Mouse (Mus musculus) 416B (cell line): ENCODE results near the gene Nfam1.
"Not testable (repeated sequence)": the region's sequence is repeated elsewhere in the genome, so short reads cannot be mapped to it uniquely, and the experiment has no call there.

Source experiments
- DNase-seq: peaks from one replicate; pipeline ENCODE4 v3.0.0; 2011; ENCODE audit warnings: low read depth

Nfam1 gene

GRCm38 (mm10) chr15:83032981-83033541 is at the start of gene Nfam1:
Nfam1 (minus strand) TSS chr15:83033306.
- peak; percentile 86 for DNase-seq

DNA sequence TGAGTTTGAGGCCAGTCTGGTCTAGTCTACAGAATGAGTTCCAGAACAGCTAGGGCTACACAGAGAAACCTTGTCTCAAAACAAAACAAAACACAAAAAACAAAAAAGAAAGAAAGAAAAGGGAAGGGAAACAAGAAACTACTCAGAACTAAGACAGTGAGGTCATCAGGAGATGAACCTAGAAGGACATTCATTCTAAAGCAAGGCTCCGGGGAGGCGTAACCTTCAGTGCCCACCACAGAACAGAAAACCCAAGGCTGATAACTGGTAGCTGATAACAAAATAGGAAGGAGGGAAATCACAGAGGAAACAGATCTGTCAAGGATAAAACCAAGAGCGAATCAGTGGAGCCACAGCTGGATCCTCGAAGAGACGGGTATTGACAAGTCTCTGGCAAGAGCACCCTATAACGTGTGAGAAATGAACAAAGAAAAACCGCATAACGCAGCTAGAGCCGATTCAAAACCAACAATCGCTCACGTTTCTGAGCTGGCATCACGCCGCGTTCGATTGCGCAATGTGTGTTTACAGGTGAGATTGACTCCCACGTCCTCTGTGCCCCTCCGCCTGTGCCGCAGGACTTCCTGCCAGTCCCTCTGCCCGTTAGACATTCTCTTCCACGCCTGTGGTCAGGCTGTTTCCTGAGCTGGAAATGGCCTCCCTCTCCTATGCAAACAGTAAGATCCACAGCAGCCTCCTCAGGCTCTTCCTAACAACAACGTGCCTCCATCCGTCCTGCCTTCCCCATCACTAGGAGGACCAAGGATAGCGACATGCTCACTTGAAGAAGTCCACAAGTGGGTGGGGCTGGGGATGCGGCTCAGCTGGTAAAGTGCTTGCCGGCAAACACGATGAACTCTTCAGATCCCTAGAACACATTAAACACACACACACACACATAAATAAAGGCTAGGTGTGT is 42.8 kb upstream of the Nfam1 start:
- DNase-seq, result peak; percentile 81

DNA sequence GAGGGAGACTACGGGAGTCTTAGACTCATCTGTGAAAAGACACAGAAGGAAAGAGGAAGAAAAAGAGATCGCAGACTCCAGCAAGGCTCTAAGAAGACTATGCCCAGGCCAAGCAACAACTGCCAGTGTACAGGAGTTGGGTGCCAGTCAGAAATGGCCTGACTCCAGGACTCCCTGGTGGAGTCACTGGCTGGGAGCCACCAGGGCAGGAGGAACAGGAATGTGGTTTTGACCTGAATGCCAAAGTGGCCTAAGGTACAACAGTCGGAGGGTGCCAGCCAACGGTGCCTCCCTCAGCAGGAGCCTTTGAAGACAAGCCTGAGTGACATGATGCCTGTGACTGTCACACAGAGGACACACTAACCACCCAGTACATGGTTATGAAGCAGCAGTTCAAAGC is 41.1 kb upstream of the Nfam1 start:
- no peak for DNase-seq

DNA sequence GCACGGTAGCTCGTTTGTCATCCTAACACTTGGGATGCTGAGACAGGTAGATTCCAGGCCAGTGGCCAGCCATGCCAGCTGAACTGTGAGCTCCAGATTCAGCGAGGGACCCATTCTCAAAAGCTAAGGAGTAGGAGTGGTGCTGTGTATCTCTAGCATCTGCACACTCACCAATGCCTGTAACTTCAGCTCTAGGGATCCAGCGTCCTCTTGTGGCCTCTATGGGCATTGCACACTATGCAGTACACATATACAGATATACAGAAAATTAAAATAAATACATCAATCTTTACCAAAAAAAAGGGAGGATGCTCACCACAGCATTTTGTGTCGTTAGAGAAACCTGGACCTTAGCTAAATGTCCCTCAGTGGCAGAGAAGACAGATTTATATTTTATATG is 38.6 kb upstream of the Nfam1 start:
- DNase-seq, result peak; percentile 36

DNA sequence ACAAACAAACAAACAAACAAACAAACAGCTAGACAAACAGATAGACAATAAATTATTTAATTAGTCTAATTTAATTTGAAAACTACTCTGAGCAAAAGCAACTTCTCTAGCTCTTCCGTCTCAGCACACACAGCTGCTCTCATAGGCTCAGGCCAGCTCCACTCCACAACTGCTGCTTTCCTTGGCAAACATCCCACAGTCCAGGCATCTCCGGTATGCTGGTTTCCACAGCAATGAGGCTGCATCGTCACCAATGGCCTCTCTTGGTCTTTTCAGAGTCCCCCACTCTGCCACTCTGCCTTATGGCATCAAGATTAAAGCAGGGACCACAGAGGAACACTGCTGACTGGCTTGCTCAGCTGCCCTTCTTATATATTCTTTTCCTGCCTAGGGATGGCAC is 37.8 kb upstream of the Nfam1 start:
- no peak for DNase-seq

GRCm38 (mm10) chr15:83068270-83068669 is 35.2 kb upstream of the Nfam1 start:
- DNase-seq, result no peak

- DNase-seq, result peak; percentile 42
Observed at GRCm38 (mm10) chr15:83065543-83065942, 32.4 kb upstream of the Nfam1 start.

GRCm38 (mm10) chr15:83062582-83062981 is 29.5 kb upstream of the Nfam1 start:
- DNase-seq, result not testable (repeated sequence)

DNA sequence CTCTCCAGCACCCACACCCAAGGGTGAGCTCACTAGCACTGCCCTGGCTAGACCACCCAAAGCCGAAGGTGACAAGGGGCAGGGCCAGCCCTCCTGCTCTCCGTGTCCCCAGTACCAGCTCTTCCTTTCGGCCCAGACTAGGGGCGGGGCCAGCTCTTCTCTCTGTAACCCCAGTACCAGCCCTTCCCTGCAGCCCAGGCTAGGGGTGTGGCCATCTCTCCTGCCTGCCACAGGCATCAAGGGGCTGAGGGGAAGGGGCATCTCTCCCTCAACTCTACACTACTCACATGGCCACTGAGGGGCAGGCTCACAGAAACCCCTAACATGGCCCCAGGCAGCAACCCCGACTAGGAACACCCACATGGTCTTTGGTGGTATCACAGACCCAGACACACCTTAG is 28.6 kb upstream of the Nfam1 start:
- no peak for DNase-seq

- DNase-seq, result no peak
Observed at GRCm38 (mm10) chr15:83059233-83059660, 26.1 kb upstream of the Nfam1 start.

- DNase-seq, result no peak
Observed at GRCm38 (mm10) chr15:83057533-83057932, 24.4 kb upstream of the Nfam1 start.

- no peak for DNase-seq
Observed at GRCm38 (mm10) chr15:83056378-83057083, 23.4 kb upstream of the Nfam1 start.

- no peak for DNase-seq
Observed at GRCm38 (mm10) chr15:83055569-83055968, 22.5 kb upstream of the Nfam1 start.

DNA sequence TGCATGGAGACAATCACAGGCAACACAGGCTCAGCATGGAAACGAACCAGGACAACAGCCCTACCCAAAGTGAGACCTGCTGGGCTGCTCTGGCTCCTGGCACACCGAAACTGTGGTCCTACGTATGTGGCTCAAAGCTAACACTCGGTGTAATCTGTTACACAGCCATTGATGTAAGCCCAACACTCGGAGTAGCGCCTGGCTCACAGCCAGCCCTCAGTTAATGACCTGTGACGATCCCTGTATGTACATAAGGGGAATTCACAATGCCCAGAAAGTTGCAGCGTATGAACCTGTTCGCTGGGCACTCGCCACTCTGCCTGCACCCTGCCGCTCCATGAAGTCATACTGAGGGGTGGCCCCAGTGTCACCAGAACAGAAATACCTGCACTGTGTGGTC is 20.2 kb upstream of the Nfam1 start:
- no peak for DNase-seq

GRCm38 (mm10) chr15:83052341-83053104 is 19.4 kb upstream of the Nfam1 start:
- DNase-seq, result no peak

DNA sequence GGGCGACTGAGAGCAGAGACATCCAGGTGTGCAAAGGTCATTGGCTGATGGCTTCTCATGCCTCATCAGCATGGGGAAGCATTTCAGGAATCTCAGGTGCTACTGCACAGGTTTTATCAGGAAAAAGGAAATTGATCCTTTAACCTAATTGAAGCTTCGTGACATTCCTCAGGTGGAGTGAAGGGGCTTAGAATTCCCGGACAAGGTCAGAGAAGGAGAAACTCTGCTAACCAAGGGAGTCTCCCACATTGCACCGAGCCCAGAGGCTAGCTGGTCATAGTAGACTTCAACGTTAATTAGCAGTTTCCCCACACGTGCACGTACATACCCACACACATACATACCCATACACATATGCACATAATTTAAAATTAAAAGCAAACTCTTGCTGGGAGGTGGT is 13.6 kb upstream of the Nfam1 start:
- no peak for DNase-seq

GRCm38 (mm10) chr15:83046308-83046707 is 13.2 kb upstream of the Nfam1 start:
- no peak for DNase-seq

- DNase-seq, result not testable (repeated sequence)
Observed at GRCm38 (mm10) chr15:83045565-83045964, 12.5 kb upstream of the Nfam1 start.

DNA sequence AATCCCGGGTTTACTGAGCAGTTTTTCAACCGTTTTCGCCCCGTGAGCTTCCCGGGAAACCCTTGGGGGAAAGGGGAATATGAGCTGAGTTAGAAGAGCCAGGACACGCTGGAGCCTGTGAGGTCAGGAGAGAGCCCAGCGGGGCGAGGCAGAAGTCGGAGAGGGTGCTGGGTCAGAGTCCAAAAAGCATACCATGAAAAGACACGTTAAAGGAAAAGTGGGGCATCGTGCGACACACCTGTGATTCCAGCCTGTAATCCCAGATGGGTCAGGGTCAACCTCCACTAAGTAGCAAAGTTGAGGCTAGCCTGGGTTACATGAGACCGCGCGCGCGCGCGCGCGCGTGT is 10.2 kb upstream of the Nfam1 start:
- DNase-seq, result no peak

DNA sequence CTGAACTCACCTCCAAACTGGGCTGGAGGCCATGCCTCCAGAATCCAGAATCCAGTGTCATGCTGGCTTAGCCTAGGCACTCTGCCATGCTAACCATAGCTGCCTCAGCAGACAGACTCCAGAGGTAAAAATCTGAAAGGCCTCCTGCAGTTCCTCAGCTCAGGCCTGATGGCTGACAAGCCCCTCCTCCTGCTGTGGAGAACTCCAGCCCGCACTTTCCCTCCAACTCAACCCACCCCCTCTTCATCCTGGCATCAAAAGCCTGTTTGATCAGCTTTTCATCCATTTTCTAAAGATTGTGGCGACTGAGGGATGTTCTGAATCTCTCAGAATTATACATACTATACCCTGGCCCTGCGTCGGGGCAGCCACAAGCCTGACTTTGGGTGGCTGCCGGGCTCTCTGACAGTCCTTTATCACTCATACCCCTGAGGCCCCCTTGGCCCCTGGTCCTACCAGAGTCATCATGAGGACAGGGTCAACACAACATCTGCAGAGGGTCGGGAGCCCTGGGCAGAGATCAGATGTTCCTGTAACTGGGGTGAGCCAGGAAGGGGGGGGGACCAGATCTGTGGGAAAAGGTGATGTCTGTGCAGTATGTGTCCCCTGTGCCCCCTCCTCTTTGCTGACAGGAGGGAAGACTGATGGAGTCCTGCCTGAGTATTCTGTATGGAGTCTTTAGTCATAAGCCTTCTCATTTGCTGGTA is 9.7 kb upstream of the Nfam1 start:
- DNase-seq, result no peak

DNA sequence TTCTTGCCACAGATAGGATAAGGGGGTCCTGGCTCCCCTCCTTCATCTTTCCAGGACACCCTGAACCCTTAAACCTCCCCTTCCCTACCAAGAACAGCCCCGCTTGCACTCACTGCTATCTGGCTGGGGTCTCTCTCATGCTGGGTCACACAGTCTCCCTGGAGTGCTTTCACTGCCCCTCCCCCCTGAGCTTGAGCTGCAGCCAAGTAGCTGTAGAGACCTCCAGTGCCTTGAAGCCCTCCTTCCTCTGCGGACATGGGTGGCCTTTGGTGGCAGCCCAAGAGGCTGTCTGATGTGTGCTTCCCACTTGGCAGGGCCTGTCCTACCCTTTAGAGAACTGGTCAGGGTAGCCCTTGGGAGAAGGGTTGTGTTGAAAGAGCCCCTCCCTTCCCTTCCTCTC is 7.0 kb upstream of the Nfam1 start:
- DNase-seq, result no peak

- no peak for DNase-seq
Observed at GRCm38 (mm10) chr15:83038812-83039211, 5.7 kb upstream of the Nfam1 start.
